Mouse (Mus musculus): ENCODE measurements around the gene Pdlim4.

DNA sequence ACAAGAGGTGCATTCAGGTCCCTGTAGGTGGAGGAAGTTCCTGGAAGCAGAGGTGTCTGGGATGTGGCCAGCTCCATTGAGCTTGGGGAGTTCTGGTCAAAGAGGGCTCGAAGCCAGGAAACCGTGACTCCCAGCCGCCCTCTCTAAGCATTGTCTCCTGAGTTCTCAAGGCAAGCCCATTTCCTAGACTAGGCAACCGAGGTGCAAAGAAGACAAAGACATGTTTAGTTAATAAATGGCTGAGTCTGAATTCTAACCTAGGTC lies 3.0 kb downstream of the Pdlim4 start:
- TF ChIP-seq POLR2A (IDR thresholded peaks at IDR 0.05; ENCODE audit: extremely low read depth, insufficient read depth, low read length) (no peak), CTCF (IDR thresholded peaks at IDR 0.05; ENCODE audit: extremely low read depth, insufficient read depth, low read length) (no peak)

All from cortical plate, adult 2 months (tissue).